Mouse (Mus musculus) liver, embryonic 14.5 days (tissue): Measurements from ENCODE around the gene Hyal5. TPM values are rescaled to one million over a fixed set of nuclear protein-coding genes. Genes with fewer than 3 reads are reported as not detected.

Experiments
- ATAC-seq: fragments of 200-750 bp; cut with Nextera tagmentation; 2 replicates; pipeline ENCODE4 v1.8.0; 2017; ENCODE audit warnings: moderate number of reproducible peaks, mild to moderate bottlenecking, moderate library complexity; ENCODE audit not compliant: insufficient read depth
- DNase-seq, 3 experiments: peaks; one replicate each; pipeline ENCODE4 v3.0.0-alpha.2; 2012 to 2013; ENCODE audit warnings: low read depth in 3 of 3, low spot score in 3 of 3
- H3K27ac ChIP-seq: fragments of 300-500 bp; sonication (generic); 2 replicates; pipeline ENCODE4 v1.5.1; 2014; ENCODE audit warnings: moderate library complexity, mild to moderate bottlenecking, control low read depth, inconsistent platforms
- H3K27me3 ChIP-seq: fragments of 300-500 bp; sonication (generic); 2 replicates; pipeline ENCODE4 v1.6.1; 2014; ENCODE audit warnings: mild to moderate bottlenecking, low read length, moderate library complexity; ENCODE audit not compliant: control insufficient read depth, insufficient read depth
- H3K36me3 ChIP-seq: fragments of 300-500 bp; sonication (generic); replicated peaks from 2 replicates; pipeline ENCODE4 v1.6.1; 2014; ENCODE audit warnings: low read depth; ENCODE audit not compliant: control insufficient read depth, insufficient read depth
- H3K4me1 ChIP-seq, 2 experiments: fragments of 200-500 bp in 1 of 2; fragments of 300-500 bp in 1 of 2; sonication (generic) in 1 of 2; replicated peaks; 2 replicates each; pipeline ENCODE4 v1.6.1; 2012 to 2014; ENCODE audit warnings: antibody characterized with exemption in 1 of 2, inconsistent platforms in 1 of 2, low read length in 1 of 2; ENCODE audit not compliant: control insufficient read depth in 2 of 2, insufficient read depth in 2 of 2
- H3K4me2 ChIP-seq: fragments of 300-500 bp; sonication (generic); 2 replicates; pipeline ENCODE4 v1.6.1; 2014; ENCODE audit warnings: low read depth, mild to moderate bottlenecking, control low read depth, moderate library complexity
- H3K4me3 ChIP-seq, 2 experiments: fragments of 200-500 bp in 1 of 2; fragments of 300-500 bp in 1 of 2; sonication (generic) in 1 of 2; 2 replicates each; pipeline ENCODE4 v1.5.1; 2012 to 2014; ENCODE audit warnings: low read depth in 2 of 2, low read length in 2 of 2, mild to moderate bottlenecking in 2 of 2, control low read depth in 1 of 2, inconsistent platforms in 1 of 2, moderate library complexity in 1 of 2; ENCODE audit not compliant: insufficient read depth in 1 of 2
- H3K9ac ChIP-seq: fragments of 300-500 bp; sonication (generic); replicated peaks from 2 replicates; pipeline ENCODE4 v1.6.1; 2014; ENCODE audit warnings: mild to moderate bottlenecking, control low read depth, moderate library complexity
- H3K9me3 ChIP-seq: fragments of 300-500 bp; sonication (generic); 2 replicates; pipeline ENCODE4 v1.6.1; 2016; ENCODE audit warnings: low read length, mixed read lengths; ENCODE audit not compliant: control insufficient read depth
- CTCF ChIP-seq: IDR thresholded peaks from 2 replicates; pipeline ENCODE4 v1.5.1; 2016; ENCODE audit warnings: antibody characterized with exemption, low read depth, control low read depth
- EP300 ChIP-seq: IDR thresholded peaks from 2 replicates; pipeline ENCODE4 v1.6.1; 2016; ENCODE audit warnings: antibody characterized with exemption, low read depth
- WGBS: fragments of 180-500 bp; shearing (Covaris S2); extraction: QIAGEN DNeasy Blood & Tissue Kit; methylation state at CpG from one replicate; pipeline ENCODE4 v1.1.7; 2014; ENCODE audit not compliant: insufficient replicate concordance; 5-methylcytosine and 5-hydroxymethylcytosine counted together
- polyA plus RNA-seq, 2 experiments: library from polyadenylated mRNA; depleted of rRNA in 1 of 2; stranded (reverse) in 1 of 2; unstranded in 1 of 2; fragments of >200 nt; fragmentation: Nextera tagmentation in 1 of 2; extraction: Ambion mirVana in 1 of 2; gene quantifications; 2 replicates each; pipeline versions ENCODE4 v1.2.1 to v1.2.3; 2012 to 2014

The Hyal5 gene
- polyA plus RNA-seq, 2 experiments, result not detected

- Histone ChIP-seq H3K4me2 (no peak overlapping the region), H3K9ac (no peak overlapping the region), H3K36me3 (no peaks in the 10 kb centered on the region), H3K4me3 (no peak overlapping the region), H3K9me3 (no peaks in the 10 kb centered on the region), H3K27ac (no peak overlapping the region), H3K4me1 (no peaks in the 10 kb centered on the region), H3K27me3 (no peaks in the 10 kb centered on the region)
- TF ChIP-seq EP300 (no peak), CTCF (no peak)
- DNase-seq (no peak), ATAC-seq (no peak)
- 77% methylated on average over 2 of the region's 2 CpGs for WGBS
These were observed 55.8 kb downstream of the Hyal5 start for GRCm38 (mm10) chr6:24913591-24913990.

- H3K9ac ChIP-seq, result no peak overlapping the region
- TF ChIP-seq CTCF (no peak), EP300 (no peak)
- H3K4me1 ChIP-seq, result no peaks in the 10 kb centered on the region
- no peaks in the 10 kb centered on the region for H3K36me3 ChIP-seq
- 64% methylated on average over 11 of the region's 11 CpGs for WGBS
- no peak overlapping the region for H3K4me2 ChIP-seq
- no peak overlapping the region for H3K27ac ChIP-seq
- DNase-seq (no peak), ATAC-seq (no peak)
- H3K9me3 ChIP-seq, result no peaks in the 10 kb centered on the region
- H3K4me3 ChIP-seq, result no peak overlapping the region
- H3K27me3 ChIP-seq, result no peaks in the 10 kb centered on the region
These were observed 67.4 kb downstream of the Hyal5 start for GRCm38 (mm10) chr6:24925076-24925785.

Other genes with a start within 250 kb of the Hyal5 start
- gene Wasl, start 193.0 kb upstream of the Hyal5 start, polyA plus RNA-seq (2012; rRNA removed), result 5.0 and 6.0 TPM in 2 replicates
- gene Wasl, start 193.0 kb upstream of the Hyal5 start, polyA plus RNA-seq (2014; fragmentation: Nextera tagmentation; extraction: Ambion mirVana), result 11.4 and 12.9 TPM in 2 replicates
- not detected in 2 replicates for gene Hyal6, start 124.8 kb upstream of the Hyal5 start, polyA plus RNA-seq (2012; rRNA removed)
- gene Hyal6, start 124.8 kb upstream of the Hyal5 start, polyA plus RNA-seq (2014; fragmentation: Nextera tagmentation; extraction: Ambion mirVana), result 0.03 TPM in 1 of 2 replicates, not detected in the other
- gene Hyal4, start 109.7 kb upstream of the Hyal5 start, polyA plus RNA-seq (2012; rRNA removed), result not detected in 2 replicates
- not detected in 2 replicates for gene Hyal4, start 109.7 kb upstream of the Hyal5 start, polyA plus RNA-seq (2014; fragmentation: Nextera tagmentation; extraction: Ambion mirVana)
- gene Spam1, start 66.8 kb upstream of the Hyal5 start, polyA plus RNA-seq (2012; rRNA removed), result not detected in 2 replicates
- not detected in 2 replicates for gene Spam1, start 66.8 kb upstream of the Hyal5 start, polyA plus RNA-seq (2014; fragmentation: Nextera tagmentation; extraction: Ambion mirVana)
- gene Tmem229a, start 98.3 kb downstream of the Hyal5 start, polyA plus RNA-seq (2012; rRNA removed), result 0.06 and 0.10 TPM in 2 replicates
- 0.10 and 0.18 TPM in 2 replicates for gene Tmem229a, start 98.3 kb downstream of the Hyal5 start, polyA plus RNA-seq (2014; fragmentation: Nextera tagmentation; extraction: Ambion mirVana)